In the genomic region with DNA sequence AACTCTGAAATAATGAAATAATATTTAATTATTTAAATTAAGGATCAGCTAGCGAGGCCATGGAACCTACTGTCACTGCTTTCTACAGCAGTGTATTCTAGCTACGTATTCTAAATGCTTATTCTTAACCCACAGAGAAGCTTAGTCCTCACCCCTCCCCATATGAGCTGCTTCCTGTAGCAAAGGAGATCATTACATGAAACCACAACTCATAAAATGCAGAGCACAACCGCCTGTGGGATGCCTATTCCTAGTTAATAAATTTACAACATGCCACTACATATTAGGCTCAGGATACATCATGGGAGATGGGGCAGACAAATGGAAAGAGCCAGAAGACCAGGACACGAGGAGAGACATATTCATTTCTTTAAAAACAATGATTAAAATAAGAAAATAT, we compare ENCODE assay signal across 25 mouse cellular contexts.
A peak's percentile ranks its signal among the peaks of the same experiment; 100 is the strongest.
DNase-seq lines count a peak whose midpoint lies in the region; ATAC-seq and TF ChIP-seq lines count a peak whose summit lies in the region.
"Had no signal": no experiment of that assay in that cellular context is flagged by ENCODE, and none has a peak within 500 bp of the region (broad histone marks: within the 10 kb centered on the region; RNA-seq: fewer than 3 reads in every experiment).

No protein-coding gene starts in this region.

- no peaks in the 10 kb centered on the region for H3K79me2 ChIP-seq in MEL (ENCODE audit: control insufficient read depth, insufficient read depth, low read length, poor library complexity)

- peak in 1 of 2 experiments; percentile 62; a peak in 2 of 4 replicates for TF ChIP-seq EP300 in MEL (IDR thresholded peaks at IDR 0.05; ENCODE audit: low read depth in 1 of 2, low read length in 2 of 2)

- peak overlapping the region; percentile 15; the same call in 1 of the 2 replicates for H3K27ac ChIP-seq in MEL (ENCODE audit: control insufficient read depth, low read depth, low read length)

- peak; percentile 73 for DNase-seq in 416B (ENCODE audit: low read depth)
- DNase-seq in MEL (ENCODE audit: low read depth, low spot score) = peak; percentile 49
- peak; percentile 36 for DNase-seq in MEL-GATA-1-ER (ENCODE audit: extremely low read depth, low read depth)
- no peak for DNase-seq in left cerebral cortex, postnatal 36 days (ENCODE audit: low spot score in 2 of 2)
- DNase-seq in heart, postnatal 4 days = no peak
- no peak for DNase-seq in cerebellum, adult 11-12 months
- DNase-seq: adrenal gland, adult 2 months; adrenal gland, adult 8-10 months; adrenal gland, postnatal 10 days; adrenal gland, postnatal 14 days; adrenal gland, postnatal 25 days; adrenal gland, postnatal 36 days; B cell, adult 2 months; cerebellum, adult 11 months; cerebellum, adult 18-20 months; cerebellum, adult 2 months; cerebellum, adult 8-10 months; cerebellum, adult 9-10 months had no signal

- H3K9me3 ChIP-seq in megakaryocyte, embryonic 14.5 days = no peaks in the 10 kb centered on the region
- no peaks in the 10 kb centered on the region for H3K9me3 ChIP-seq in MEL (replicated peaks; ENCODE audit: insufficient read depth, low read length)

- no peaks in the 10 kb centered on the region for H3K27me3 ChIP-seq in megakaryocyte, embryonic 14.5 days (replicated peaks)
- no peaks in the 10 kb centered on the region for H3K27me3 ChIP-seq in MEL (ENCODE audit: control insufficient read depth in 1 of 2, insufficient read depth in 2 of 2, low read length in 2 of 2)
- H3K27me3 ChIP-seq: CH12.LX, Patski had no signal

- H3K36me3 ChIP-seq in megakaryocyte, embryonic 14.5 days (replicated peaks; ENCODE audit: low read length) = no peaks in the 10 kb centered on the region
- H3K36me3 ChIP-seq in MEL (ENCODE audit: control insufficient read depth in 1 of 2, insufficient read depth in 2 of 2, low read length in 2 of 2) = peaks cover 0 to 2% of the 10 kb centered on the region in 2 experiments; a peak in 1 of 4 replicates
- H3K36me3 ChIP-seq: G1E had no signal

- intact Hi-C loops in left cerebral cortex, postnatal 36 days (cut with DNase I) = no loop called here

- H3K4me3 ChIP-seq in megakaryocyte, embryonic 14.5 days (replicated peaks) = peak overlapping the region; percentile 46
- H3K4me3 ChIP-seq in MEL (ENCODE audit: control insufficient read depth in 1 of 2, insufficient read depth in 1 of 2, low read depth in 2 of 2, low read length in 2 of 2) = peak overlapping the region in 1 of 2 experiments; percentile 40; a peak in 2 of 4 replicates

- no peak for ATAC-seq in megakaryocyte, adult 5-6 weeks (ENCODE audit: poor library complexity, severe bottlenecking)
- ATAC-seq: activated CD4-positive, CD25-positive, alpha-beta regulatory T cell, adult 4 months; CD4-positive, CD25-positive, alpha-beta regulatory T cell, adult 4 months; Patski had no signal

- no peak for TF ChIP-seq RAD21 in MEL (IDR thresholded peaks at IDR 0.05; ENCODE audit: low read depth, low read length)

- no peak for TF ChIP-seq POLR2A in MEL (IDR thresholded peaks at IDR 0.05; ENCODE audit: control insufficient read depth in 1 of 2, insufficient read depth in 1 of 2, low read depth in 1 of 2, low read length in 2 of 2, poor library complexity in 1 of 2)

- H3K9ac ChIP-seq in MEL (ENCODE audit: control insufficient read depth, low read depth, low read length, poor library complexity, severe bottlenecking) = no peak overlapping the region

- H3K4me1 ChIP-seq in megakaryocyte, embryonic 14.5 days = no peaks in the 10 kb centered on the region
- peaks cover 2 to 6% of the 10 kb centered on the region in 2 experiments; a peak in 3 of 4 replicates for H3K4me1 ChIP-seq in MEL (ENCODE audit: control insufficient read depth in 1 of 2, insufficient read depth in 2 of 2, low read length in 2 of 2)

- no peak for TF ChIP-seq CTCF in MEL (IDR thresholded peaks at IDR 0.05 in 2 of 3, conservative IDR thresholded peaks at IDR 0.05 in 1 of 3; ENCODE audit: control insufficient read depth in 1 of 3, insufficient read depth in 1 of 3, low read depth in 2 of 3, low read length in 3 of 3, poor library complexity in 1 of 3, severe bottlenecking in 1 of 3)

TF ChIP-seq in MEL, 35 proteins besides CTCF, POLR2A, EP300 and RAD21:
- TF ChIP-seq USF1 (IDR thresholded peaks at IDR 0.05; ENCODE audit: low read depth, low read length) (no peak), MXI1 (IDR thresholded peaks at IDR 0.05; ENCODE audit: low read depth, low read length) (no peak), ELF1 (IDR thresholded peaks at IDR 0.05; ENCODE audit: low read depth, low read length) (no peak), GATA1 (IDR thresholded peaks at IDR 0.05; ENCODE audit: low read depth, low read length) (no peak)
TF ChIP-seq in MEL: peak in this region for 0.

Comparison
In these comparisons a context has a peak if more than half of its experiments do, and no peak if none do; other contexts are left out.
1. DNase-seq: peak in 416B (single experiment), MEL (single experiment) and MEL-GATA-1-ER (single experiment); none in left cerebral cortex, postnatal 36 days (0 of 2), heart, postnatal 4 days (single experiment) and cerebellum, adult 11-12 months (single experiment).